Mouse (Mus musculus): ENCODE measurements at regions not wholly inside any gene's neighbourhood (a gene's known extent, or its start where the extent isn't known, plus 50 kb on each side); places are given as distances from the start of the nearest gene placed in this dataset.

DNA sequence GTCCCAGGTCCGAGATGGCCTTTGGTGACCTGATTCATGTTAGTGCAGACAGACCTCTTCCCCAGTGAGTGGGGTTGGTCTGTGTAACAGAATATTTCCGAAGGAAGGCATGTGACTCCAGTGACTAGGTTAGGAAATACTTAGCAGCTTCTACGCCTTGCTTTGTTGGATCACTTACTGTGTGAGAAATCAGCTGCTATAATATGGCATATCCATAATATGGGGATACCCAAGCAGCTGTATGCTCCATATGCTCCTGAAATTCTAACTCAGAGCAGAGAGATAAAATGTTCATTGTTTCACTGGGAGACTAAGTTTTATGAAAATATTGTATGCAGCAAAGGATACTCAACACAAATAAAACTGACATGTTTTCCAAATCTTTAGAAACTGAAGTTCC lies 318.1 kb upstream of the Klf3 start:
- TF ChIP-seq CTCF (IDR thresholded peaks at IDR 0.05; ENCODE audit: low read depth, low read length): no peak
- no peak for TF ChIP-seq EP300 (IDR thresholded peaks at IDR 0.05; ENCODE audit: insufficient read depth, low read depth, low read length)
- no peak for TF ChIP-seq POLR2A (IDR thresholded peaks at IDR 0.05; ENCODE audit: insufficient read depth, low read length)
- H3K9ac ChIP-seq (ENCODE audit: low read depth, poor library complexity, severe bottlenecking): no peak overlapping the region
- no peaks in the 10 kb centered on the region for H3K27me3 ChIP-seq (ENCODE audit: control insufficient read depth, insufficient read depth, low read length, poor library complexity, severe bottlenecking)
- H3K9me3 ChIP-seq (replicated peaks; ENCODE audit: control insufficient read depth, insufficient read depth, low read length, poor library complexity, severe bottlenecking): no peaks in the 10 kb centered on the region
- no peaks in the 10 kb centered on the region for H3K36me3 ChIP-seq (ENCODE audit: control insufficient read depth, insufficient read depth, low read length, poor library complexity, severe bottlenecking)
- no peaks in the 10 kb centered on the region for H3K4me1 ChIP-seq (ENCODE audit: control insufficient read depth, insufficient read depth, low read length)
- H3K27ac ChIP-seq (ENCODE audit: insufficient read depth, low read length): no peak overlapping the region
- no peak overlapping the region for H3K4me3 ChIP-seq (ENCODE audit: low read depth, low read length)

DNA sequence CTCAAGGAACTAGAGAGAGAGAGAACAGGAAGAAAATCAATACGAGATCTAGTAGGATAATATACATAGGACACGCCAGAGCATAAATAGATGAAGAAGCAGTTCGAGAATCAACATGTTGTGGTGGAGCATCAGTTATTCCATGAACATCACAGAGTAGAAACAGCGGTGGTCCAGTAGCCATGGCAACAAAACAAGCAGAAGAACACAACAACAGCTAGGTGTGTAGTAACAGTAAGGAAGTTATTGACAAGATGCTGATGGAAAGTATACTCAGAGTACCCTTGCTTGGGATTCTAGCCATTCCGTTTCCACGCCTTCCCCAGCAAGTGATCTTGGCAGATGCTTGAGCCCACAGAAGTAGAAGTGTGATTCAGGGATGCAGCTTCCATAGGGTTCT lies 317.3 kb upstream of the Klf3 start:
- TF ChIP-seq CTCF (IDR thresholded peaks at IDR 0.05; ENCODE audit: low read depth, low read length) (no peak), EP300 (IDR thresholded peaks at IDR 0.05; ENCODE audit: insufficient read depth, low read depth, low read length) (no peak), POLR2A (IDR thresholded peaks at IDR 0.05; ENCODE audit: insufficient read depth, low read length) (no peak)
- Histone ChIP-seq H3K36me3 (ENCODE audit: control insufficient read depth, insufficient read depth, low read length, poor library complexity, severe bottlenecking) (no peaks in the 10 kb centered on the region), H3K4me3 (ENCODE audit: low read depth, low read length) (no peak overlapping the region), H3K9me3 (replicated peaks; ENCODE audit: control insufficient read depth, insufficient read depth, low read length, poor library complexity, severe bottlenecking) (no peaks in the 10 kb centered on the region), H3K4me1 (ENCODE audit: control insufficient read depth, insufficient read depth, low read length) (peaks cover 3% of the 10 kb centered on the region), H3K9ac (ENCODE audit: low read depth, poor library complexity, severe bottlenecking) (no peak overlapping the region), H3K27ac (ENCODE audit: insufficient read depth, low read length) (no peak overlapping the region), H3K27me3 (ENCODE audit: control insufficient read depth, insufficient read depth, low read length, poor library complexity, severe bottlenecking) (no peaks in the 10 kb centered on the region)

DNA sequence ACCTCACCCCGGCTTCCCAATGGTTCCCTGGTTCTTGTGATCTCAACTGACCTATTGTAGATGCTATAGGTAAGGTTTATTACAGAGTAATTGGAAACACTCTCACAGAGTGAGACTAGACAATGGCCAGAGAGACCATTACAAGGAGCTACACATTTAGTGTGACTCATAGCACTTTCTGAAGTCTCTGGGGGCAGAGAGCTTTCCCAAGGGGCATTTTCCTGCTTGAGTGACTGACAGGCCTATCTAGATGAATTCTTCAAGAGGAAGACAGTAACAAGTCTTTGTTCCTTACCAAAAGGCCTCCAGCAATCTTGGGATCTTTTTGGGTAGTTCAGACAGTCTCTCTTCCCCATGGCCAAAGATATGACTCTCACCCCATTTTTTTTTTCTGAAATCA lies 316.4 kb upstream of the Klf3 start:
- no peak for TF ChIP-seq EP300 (IDR thresholded peaks at IDR 0.05; ENCODE audit: insufficient read depth, low read depth, low read length)
- TF ChIP-seq POLR2A (IDR thresholded peaks at IDR 0.05; ENCODE audit: insufficient read depth, low read length): no peak
- TF ChIP-seq CTCF (IDR thresholded peaks at IDR 0.05; ENCODE audit: low read depth, low read length): no peak
- Histone ChIP-seq H3K27me3 (ENCODE audit: control insufficient read depth, insufficient read depth, low read length, poor library complexity, severe bottlenecking) (no peaks in the 10 kb centered on the region), H3K4me3 (ENCODE audit: low read depth, low read length) (no peak overlapping the region), H3K27ac (ENCODE audit: insufficient read depth, low read length) (no peak overlapping the region), H3K4me1 (ENCODE audit: control insufficient read depth, insufficient read depth, low read length) (peaks cover 3% of the 10 kb centered on the region), H3K9me3 (replicated peaks; ENCODE audit: control insufficient read depth, insufficient read depth, low read length, poor library complexity, severe bottlenecking) (no peaks in the 10 kb centered on the region), H3K36me3 (ENCODE audit: control insufficient read depth, insufficient read depth, low read length, poor library complexity, severe bottlenecking) (no peaks in the 10 kb centered on the region), H3K9ac (ENCODE audit: low read depth, poor library complexity, severe bottlenecking) (no peak overlapping the region)

DNA sequence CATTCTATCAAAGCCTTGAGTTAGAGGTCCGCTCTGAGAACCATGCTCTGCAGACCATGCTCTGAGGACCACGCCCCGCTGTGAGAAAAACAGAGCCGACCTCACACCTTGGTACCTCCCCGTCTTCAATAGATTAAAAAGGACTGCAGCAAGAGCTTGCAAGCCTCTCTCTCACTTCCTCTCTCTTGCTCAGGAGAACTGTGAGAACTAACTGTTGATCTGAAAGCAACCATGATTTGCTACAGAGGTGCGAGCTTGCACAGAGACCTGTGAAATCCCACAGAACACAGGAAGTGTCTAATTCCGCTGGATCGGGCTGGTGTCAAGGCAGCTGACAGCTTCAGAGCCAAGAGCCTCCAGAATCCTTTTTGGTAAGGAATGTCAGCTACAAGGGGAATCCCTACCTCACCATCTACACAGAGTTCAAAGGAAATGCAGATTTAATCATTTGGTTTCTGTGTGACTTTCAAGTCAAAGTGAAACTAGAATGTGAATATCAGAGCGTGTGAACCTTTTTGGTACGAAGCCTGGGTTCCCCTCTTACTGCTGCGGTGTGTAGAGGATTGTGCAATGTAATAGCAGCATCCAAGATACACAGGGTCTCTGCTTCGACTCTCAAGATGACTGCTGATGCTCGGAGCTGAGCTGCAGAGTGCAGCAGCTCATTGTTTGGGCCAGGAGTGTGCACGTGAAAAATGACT lies 315.3 kb upstream of the Klf3 start:
- TF ChIP-seq EP300 (IDR thresholded peaks at IDR 0.05; ENCODE audit: insufficient read depth, low read depth, low read length): no peak
- H3K36me3 ChIP-seq (ENCODE audit: control insufficient read depth, insufficient read depth, low read length, poor library complexity, severe bottlenecking): no peaks in the 10 kb centered on the region
- H3K4me3 ChIP-seq (ENCODE audit: low read depth, low read length): no peak overlapping the region
- H3K27me3 ChIP-seq (ENCODE audit: control insufficient read depth, insufficient read depth, low read length, poor library complexity, severe bottlenecking): no peaks in the 10 kb centered on the region
- H3K9me3 ChIP-seq (replicated peaks; ENCODE audit: control insufficient read depth, insufficient read depth, low read length, poor library complexity, severe bottlenecking): no peaks in the 10 kb centered on the region
- H3K4me1 ChIP-seq (ENCODE audit: control insufficient read depth, insufficient read depth, low read length): peaks cover 3% of the 10 kb centered on the region
- no peak overlapping the region for H3K27ac ChIP-seq (ENCODE audit: insufficient read depth, low read length)
- H3K9ac ChIP-seq (ENCODE audit: low read depth, poor library complexity, severe bottlenecking): no peak overlapping the region

DNA sequence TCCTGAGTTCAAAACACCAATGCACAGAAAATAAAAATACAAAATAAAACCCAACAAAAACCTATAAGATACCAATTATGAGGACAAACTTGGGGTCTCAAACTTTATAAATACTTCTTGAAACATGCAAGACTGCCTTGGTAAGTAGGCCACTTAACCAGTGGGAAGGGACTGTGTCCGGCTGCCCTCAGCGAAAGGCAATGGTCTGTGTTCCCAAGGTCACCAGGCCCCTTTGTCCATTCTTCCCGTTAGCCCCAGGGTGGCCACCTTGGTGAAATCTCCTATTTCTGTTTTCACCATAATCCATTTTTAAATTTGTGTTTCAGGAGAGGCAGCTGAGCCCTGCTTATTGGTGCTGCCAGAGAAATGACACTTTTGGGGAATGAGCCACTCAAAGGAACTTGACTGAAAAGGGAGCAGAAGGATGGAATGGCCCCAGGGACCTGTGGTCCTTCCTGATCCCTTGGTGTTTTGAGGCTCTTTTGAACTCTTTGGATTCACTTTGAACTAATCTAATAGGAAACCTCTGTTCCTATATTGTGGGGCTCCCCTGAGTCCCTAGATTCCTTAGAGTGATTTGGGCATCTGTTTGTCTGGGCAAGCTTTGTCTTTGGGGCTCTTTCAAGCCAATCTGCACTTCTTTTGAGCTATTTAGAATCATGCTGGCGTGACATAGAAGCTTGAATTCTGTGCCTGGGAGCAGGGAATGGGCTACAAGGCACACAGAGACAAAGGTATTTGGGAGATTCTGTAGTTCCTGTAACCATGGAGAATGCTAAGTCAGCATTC lies 313.3 kb upstream of the Klf3 start:
- H3K27ac ChIP-seq (ENCODE audit: insufficient read depth, low read length): peak overlapping the region; percentile 46; the same call in 1 of the 2 replicates

DNA sequence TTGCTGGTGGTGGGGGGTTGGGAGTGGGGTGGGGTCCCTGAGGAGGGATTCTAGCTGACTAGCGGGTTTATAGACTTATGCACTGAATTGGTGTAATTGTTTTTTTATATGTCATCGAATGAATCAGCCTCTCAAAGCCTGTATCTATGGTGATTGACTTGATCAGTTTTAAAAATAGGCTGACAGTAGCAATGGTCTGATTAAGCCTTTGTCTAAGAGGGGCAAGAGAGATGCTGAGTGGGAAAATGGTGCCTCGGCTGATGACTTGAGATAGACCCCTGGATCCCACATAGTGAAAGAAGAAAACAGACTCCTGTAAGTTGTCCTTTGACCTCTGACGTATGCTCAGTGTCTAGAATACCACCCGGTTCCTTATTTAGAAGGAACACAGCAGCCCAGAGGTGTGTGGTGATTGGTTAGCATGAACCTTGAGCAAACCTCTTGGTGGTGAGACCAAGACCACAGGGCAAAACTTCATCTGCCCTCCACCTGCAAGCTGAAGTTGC lies 312.7 kb upstream of the Klf3 start:
- H3K9ac ChIP-seq (ENCODE audit: low read depth, poor library complexity, severe bottlenecking): no peak overlapping the region
- H3K27ac ChIP-seq (ENCODE audit: insufficient read depth, low read length): no peak overlapping the region
- H3K36me3 ChIP-seq (ENCODE audit: control insufficient read depth, insufficient read depth, low read length, poor library complexity, severe bottlenecking): no peaks in the 10 kb centered on the region
- no peaks in the 10 kb centered on the region for H3K9me3 ChIP-seq (replicated peaks; ENCODE audit: control insufficient read depth, insufficient read depth, low read length, poor library complexity, severe bottlenecking)
- no peaks in the 10 kb centered on the region for H3K27me3 ChIP-seq (ENCODE audit: control insufficient read depth, insufficient read depth, low read length, poor library complexity, severe bottlenecking)
- TF ChIP-seq EP300 (IDR thresholded peaks at IDR 0.05; ENCODE audit: insufficient read depth, low read depth, low read length) (no peak), CTCF (IDR thresholded peaks at IDR 0.05; ENCODE audit: low read depth, low read length) (no peak), POLR2A (IDR thresholded peaks at IDR 0.05; ENCODE audit: insufficient read depth, low read length) (no peak)
- H3K4me1 ChIP-seq (ENCODE audit: control insufficient read depth, insufficient read depth, low read length): peaks cover 5% of the 10 kb centered on the region
- no peak overlapping the region for H3K4me3 ChIP-seq (ENCODE audit: low read depth, low read length)

More for the DNA sequence above, 313.3 kb upstream of the Klf3 start:
- H3K36me3 ChIP-seq (ENCODE audit: control insufficient read depth, insufficient read depth, low read length, poor library complexity, severe bottlenecking): no peaks in the 10 kb centered on the region
- no peak overlapping the region for H3K9ac ChIP-seq (ENCODE audit: low read depth, poor library complexity, severe bottlenecking)
- no peaks in the 10 kb centered on the region for H3K9me3 ChIP-seq (replicated peaks; ENCODE audit: control insufficient read depth, insufficient read depth, low read length, poor library complexity, severe bottlenecking)
- H3K27me3 ChIP-seq (ENCODE audit: control insufficient read depth, insufficient read depth, low read length, poor library complexity, severe bottlenecking): no peaks in the 10 kb centered on the region
- H3K4me1 ChIP-seq (ENCODE audit: control insufficient read depth, insufficient read depth, low read length): peaks cover 5% of the 10 kb centered on the region
- TF ChIP-seq CTCF (IDR thresholded peaks at IDR 0.05; ENCODE audit: low read depth, low read length) (no peak), EP300 (IDR thresholded peaks at IDR 0.05; ENCODE audit: insufficient read depth, low read depth, low read length) (no peak), POLR2A (IDR thresholded peaks at IDR 0.05; ENCODE audit: insufficient read depth, low read length) (no peak)
- no peak overlapping the region for H3K4me3 ChIP-seq (ENCODE audit: low read depth, low read length)

All from ES-Bruce4 (cell line).